Mouse (Mus musculus) ovary, adult 18-20 months (tissue): ENCODE measurements at regions not wholly inside any gene's neighbourhood (a gene's known extent, or its start where the extent isn't known, plus 50 kb on each side); places are given as distances from the start of the nearest gene placed in this dataset.
A peak's percentile ranks its signal among the peaks of the same experiment; 100 is the strongest.

Source experiments
- DNase-seq: peaks from one replicate; pipeline ENCODE4 v3.0.0; 2022; ENCODE audit warnings: low spot score, mixed read lengths

- no peak for DNase-seq
These were observed 138.3 kb upstream of the Cadm1 start for GRCm38 (mm10) chr9:47391669-47392068.

GRCm38 (mm10) chr9:47399598-47399997 is 130.4 kb upstream of the Cadm1 start:
- DNase-seq = no peak

GRCm38 (mm10) chr9:47400117-47400823 is 129.7 kb upstream of the Cadm1 start:
- DNase-seq = no peak

GRCm38 (mm10) chr9:47401511-47401910 is 128.5 kb upstream of the Cadm1 start:
- no peak for DNase-seq

GRCm38 (mm10) chr9:47403317-47403716 is 126.7 kb upstream of the Cadm1 start:
- DNase-seq = no peak

DNA sequence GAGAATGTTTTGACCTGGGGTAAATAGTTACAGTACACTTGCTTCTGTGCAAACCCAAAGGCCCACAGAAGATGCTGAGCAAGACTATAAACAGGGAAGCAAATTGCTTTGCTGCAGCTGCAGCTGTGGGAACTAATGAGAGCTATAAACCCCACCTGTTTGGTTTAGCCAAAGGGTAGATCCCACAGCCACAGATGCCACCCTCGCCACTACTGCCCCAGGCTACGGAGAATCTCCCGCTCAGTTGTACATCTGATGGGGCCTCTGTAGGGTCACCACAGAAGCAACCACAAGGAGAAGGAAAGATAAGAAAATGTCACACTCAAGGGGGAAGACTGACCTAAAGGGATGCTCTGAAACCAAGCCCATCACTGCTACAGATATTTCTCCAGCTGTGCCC is 125.2 kb upstream of the Cadm1 start:
- DNase-seq = no peak

- DNase-seq = no peak
These were observed 124.4 kb upstream of the Cadm1 start for GRCm38 (mm10) chr9:47405547-47405946.

DNA sequence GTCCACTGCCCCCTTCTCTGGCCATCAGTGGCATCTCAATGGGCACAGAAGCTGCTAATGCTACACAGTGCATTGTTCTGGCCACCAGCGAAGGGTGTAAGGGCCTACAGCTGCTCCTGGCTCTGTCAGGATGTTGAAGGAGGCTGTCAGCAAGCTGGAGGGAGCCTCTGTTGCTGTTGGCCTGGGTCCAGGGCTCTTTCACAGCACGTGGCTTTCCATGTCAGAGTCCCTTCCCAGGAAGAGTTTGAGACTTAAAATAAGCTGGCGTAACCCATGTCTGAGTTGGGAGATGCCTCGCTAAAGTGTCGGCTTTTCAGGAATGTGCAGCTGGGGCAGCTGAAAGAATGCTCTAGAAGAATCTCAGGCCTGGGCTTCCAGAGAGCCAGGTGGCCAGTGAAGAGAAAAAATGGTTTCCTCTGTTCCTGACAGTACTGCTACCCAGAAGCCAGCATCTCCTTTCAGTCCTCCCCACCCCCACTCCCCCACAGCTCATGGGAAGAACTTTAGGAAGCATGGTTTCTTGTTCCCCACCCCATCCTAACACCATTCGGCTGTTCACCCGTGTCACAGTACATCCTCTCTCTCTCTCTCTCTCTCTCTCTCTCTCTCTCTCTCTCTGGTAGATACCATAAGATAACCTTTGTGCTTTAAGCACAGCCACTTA is 122.8 kb upstream of the Cadm1 start:
- DNase-seq = peak; percentile 23

GRCm38 (mm10) chr9:47408061-47408460 is 121.9 kb upstream of the Cadm1 start:
- DNase-seq = no peak

GRCm38 (mm10) chr9:47409579-47409978 is 120.4 kb upstream of the Cadm1 start:
- no peak for DNase-seq

DNA sequence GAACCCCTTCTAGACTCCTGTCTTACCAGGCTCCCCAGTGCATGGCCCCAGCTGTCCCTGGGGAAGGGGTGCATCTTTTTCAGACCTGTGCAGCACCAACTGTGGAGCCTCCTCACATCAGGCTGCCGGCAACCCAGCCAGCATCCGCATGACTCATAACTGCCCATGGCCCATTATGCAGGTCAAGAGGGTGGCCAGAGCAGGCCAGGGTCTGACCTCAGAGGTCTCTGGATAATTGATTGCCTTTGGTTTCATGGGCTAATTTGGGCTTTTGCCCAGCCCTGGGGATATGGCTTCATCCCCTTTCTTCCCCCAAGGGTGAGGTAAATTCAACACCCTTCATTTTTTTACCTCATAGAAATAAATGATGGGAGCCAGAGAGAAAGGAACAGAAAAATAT is 117.2 kb upstream of the Cadm1 start:
- no peak for DNase-seq

DNA sequence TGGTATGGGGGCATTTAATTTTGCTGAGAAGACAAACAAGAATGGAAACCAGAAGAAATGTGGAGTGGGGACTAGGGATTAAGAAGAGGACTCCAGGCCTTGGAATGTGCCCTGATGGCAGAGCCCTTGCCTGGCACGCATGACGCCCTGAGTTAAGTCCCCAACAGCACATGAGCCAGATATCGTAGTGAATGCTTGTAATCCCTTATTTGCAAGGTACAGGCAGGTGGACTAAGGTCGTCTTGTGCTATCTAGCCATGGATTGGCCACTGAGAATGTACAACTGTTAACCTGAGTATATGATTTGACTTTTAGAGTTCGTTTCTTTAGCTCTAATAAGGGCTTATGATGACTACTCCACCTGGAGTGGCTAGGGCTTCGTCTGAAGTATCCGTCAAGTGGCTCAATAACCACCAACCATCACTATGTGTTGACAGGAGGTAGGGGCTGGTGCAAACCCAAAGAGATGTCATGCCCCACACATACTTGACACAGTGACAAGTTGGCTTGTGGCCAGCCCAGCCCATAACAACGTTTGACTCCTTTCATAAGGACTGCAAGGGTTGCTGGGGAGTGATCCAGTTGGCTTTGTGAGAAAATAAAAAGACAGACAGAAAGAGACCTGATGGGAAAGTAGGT is 115.5 kb upstream of the Cadm1 start:
- DNase-seq = no peak

DNA sequence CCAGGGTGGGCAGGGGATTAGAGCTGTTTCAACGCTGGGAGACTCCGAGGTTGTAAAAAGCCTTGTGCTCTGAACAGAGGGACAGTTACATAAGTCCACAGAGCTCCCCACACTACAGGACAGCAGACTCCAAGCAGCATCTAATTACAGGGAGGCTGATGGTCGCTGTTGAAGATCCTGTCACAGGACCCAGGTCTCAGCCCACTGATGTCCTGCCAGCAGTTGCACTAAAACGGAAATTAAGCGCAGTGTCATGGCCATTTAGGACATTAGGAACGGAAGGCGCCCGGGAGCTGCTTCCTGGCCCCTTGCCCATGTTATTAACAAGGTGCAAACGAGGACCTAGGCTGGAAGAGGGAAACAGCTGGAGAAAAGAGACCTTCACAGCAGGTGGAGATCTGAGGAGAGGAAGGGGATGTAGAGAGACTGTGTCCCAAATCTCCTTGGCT is 107.8 kb upstream of the Cadm1 start:
- peak; percentile 9 for DNase-seq

DNA sequence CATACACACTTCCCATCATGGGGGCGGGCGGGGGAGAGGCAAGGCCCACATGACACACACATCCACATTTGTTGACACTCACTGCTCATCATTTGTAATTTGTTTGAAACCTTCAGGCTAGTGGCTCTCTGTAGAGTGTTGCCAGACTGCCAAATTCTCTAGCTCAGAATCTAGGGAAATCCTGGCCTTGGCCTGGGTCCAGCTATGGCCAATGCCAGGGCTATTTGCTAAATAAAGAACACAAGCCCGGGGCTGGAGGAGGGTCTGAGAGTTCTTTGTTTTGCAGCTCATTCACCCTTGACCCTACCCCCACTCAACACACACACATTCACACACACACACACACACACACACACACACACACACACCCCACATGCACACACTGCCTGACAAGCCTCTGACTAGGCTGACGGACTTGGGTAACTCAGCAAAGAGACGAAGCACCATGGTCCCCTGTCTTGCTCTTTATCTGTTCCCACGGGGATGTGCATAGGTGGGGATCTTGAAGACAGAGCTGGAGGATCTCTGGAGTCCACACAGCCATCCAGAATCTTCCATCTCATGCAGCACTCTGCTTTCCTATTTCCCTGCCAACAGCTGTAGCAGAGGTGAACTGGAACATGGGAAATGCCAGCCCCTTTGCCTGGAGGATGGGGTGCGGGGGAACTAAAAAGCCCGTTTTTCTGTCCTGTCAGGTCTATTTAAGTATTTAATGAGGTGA is 107.1 kb upstream of the Cadm1 start:
- peak; percentile 82 for DNase-seq

- DNase-seq = no peak
These were observed 106.5 kb upstream of the Cadm1 start for GRCm38 (mm10) chr9:47423462-47423832.

DNA sequence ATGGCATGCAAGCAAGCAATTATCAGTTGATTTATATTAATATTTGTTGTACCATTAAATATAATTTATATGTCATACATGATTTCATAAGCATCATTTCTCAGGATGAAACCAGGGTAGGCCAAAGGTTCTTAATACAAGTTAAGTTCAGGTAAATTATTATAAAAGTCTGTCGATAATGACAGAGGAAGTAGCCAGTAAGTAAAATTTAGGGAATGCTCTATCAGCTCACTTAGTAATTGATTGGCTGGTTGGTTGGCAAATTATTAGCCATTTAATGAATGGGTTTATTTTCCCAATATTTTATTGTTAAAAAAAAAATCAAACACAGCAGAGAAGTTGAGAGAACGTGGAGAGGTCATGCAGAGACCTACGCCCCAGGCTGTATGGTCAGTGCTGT is 105.8 kb upstream of the Cadm1 start:
- DNase-seq = no peak

- DNase-seq = no peak
These were observed 103.3 kb upstream of the Cadm1 start for GRCm38 (mm10) chr9:47426712-47427111.

DNA sequence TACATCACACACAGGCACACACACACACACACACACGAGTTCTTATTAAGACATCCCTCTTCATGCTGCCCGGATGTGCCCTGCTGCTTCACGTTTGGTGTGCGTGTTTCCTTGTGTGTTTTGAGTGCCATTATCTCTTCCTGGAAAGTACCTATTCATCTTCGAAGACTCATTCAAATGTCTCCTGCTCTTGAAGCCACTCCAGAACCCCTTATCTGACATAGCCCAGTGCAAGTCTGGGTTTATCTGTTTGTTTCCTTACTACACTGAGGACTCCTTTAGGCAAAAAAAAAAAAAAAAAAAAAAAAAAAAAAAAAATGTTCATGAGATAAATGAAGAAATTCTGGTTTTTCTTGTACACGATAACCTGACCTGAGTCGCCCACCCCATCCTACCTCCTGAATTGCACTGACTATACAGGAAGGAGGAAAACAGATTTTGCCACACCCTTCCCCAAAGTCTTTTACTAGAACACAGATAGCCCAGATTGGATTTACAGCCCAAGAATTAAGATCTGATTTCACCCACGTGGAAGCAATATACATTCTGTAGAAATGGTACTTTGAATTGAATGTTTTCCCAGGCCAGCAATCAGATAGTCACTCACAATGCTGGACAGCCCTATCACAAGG is 101.1 kb upstream of the Cadm1 start:
- no peak for DNase-seq

DNA sequence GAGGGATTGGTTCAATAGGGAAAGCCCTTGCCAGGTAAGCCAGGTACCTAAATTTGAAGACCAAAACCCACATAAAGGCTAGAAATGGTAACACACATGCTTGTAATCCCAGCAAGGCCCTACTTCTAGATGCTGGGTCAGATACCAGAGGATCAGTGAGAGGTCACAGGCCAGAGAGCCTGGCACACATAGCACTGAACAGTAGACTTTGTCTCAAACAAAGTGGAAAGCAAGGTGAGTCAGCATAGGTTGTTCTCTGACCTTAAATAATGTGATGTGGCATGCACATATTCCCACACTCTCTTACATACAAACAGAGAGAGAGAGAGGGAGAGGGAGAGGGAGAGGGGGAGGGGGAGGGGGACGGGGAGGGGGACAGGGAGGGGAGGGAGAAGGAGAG is 100.3 kb upstream of the Cadm1 start:
- no peak for DNase-seq

DNA sequence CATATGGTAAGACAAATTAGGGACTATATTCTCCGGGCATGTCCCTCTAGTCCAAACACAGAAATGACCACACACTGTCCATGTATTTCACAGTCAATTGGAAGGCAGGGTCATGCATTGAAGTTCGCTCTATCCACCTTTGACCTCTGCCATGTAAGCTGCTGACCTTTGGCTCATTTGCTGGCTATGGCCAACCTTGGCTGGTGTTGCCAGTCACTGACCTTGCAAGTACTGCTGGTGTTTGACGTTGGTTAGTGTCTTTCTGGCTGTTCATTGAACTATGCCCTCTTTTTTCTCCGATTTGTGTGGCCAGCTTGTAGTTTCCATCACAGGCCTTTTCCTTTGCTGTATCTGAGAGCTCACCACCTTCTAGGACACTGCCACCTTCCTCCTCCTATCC is 97.3 kb upstream of the Cadm1 start:
- DNase-seq = no peak

DNA sequence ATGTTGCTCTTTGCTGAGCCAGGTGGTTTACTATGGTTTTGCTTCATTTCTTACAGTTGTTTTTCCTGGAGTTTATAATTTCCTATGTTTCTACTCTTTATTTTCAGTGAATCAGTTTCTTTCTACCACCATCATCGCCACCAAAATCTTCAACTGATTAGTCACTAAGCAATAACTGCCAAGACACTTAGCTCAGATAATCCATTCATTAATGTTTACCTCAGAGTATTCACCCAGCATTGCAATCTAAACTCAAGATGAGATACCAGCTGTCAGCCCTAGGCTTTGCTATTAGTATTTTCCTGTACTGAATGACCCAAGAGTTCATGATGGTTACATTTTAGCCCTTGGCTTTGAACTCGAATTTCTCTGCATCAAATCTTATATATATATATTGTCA is 96.8 kb upstream of the Cadm1 start:
- no peak for DNase-seq

DNA sequence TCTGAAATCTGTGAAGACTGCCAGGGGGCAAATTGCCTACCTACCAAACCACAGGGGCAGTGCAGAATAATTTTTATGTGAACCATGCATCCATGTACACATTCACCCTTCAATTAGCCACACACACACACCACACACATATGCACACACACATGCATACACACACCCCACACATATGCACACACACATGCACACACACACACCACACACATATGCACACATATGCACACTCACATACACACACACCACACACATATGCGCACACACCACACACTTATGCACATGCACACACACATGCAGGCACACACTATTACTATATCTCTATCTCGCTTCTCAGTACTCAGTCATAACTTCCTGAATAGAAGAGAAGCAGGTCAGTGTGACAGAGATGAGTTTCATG is 95.9 kb upstream of the Cadm1 start:
- DNase-seq = no peak
